Mouse (Mus musculus) intestine, embryonic 16.5 days (tissue): ENCODE measurements around the gene Gnao1. TPM values are rescaled to one million over a fixed set of nuclear protein-coding genes. Genes with fewer than 3 reads are reported as not detected.

Experiments
- ATAC-seq: fragments of 200-750 bp; cut with Nextera tagmentation; 2 replicates; pipeline ENCODE4 v1.8.0; 2017; ENCODE audit warnings: moderate TSS enrichment, moderate library complexity
- H3K27ac ChIP-seq: fragments of 300-500 bp; sonication (generic); 2 replicates; pipeline ENCODE4 v1.5.1; 2014; ENCODE audit warnings: mild to moderate bottlenecking, low read length
- H3K27me3 ChIP-seq: fragments of 300-500 bp; sonication (generic); replicated peaks from 2 replicates; pipeline ENCODE4 v1.6.1; 2014; ENCODE audit warnings: low read length, control low read depth, mixed read lengths; ENCODE audit not compliant: control insufficient read depth, insufficient read depth
- H3K36me3 ChIP-seq: fragments of 300-500 bp; sonication (generic); 2 replicates; pipeline ENCODE4 v1.6.1; 2014; ENCODE audit warnings: low read length, control low read depth; ENCODE audit not compliant: control insufficient read depth, insufficient read depth
- H3K4me1 ChIP-seq: fragments of 300-500 bp; sonication (generic); 2 replicates; pipeline ENCODE4 v1.6.1; 2014; ENCODE audit warnings: low read length, control low read depth, mixed read lengths; ENCODE audit not compliant: control insufficient read depth, insufficient read depth
- H3K4me2 ChIP-seq: fragments of 300-500 bp; sonication (generic); 2 replicates; pipeline ENCODE4 v1.6.1; 2014; ENCODE audit warnings: low read depth, low read length, control low read depth
- H3K4me3 ChIP-seq: fragments of 300-500 bp; sonication (generic); 2 replicates; pipeline ENCODE4 v1.5.1; 2014; ENCODE audit warnings: mild to moderate bottlenecking, low read length
- H3K9ac ChIP-seq: fragments of 300-500 bp; sonication (generic); 2 replicates; pipeline ENCODE4 v1.6.1; 2014; ENCODE audit warnings: low read depth, low read length
- H3K9me3 ChIP-seq: fragments of 300-500 bp; sonication (generic); 2 replicates; pipeline ENCODE4 v1.6.1; 2016; ENCODE audit warnings: low read length, control low read depth; ENCODE audit not compliant: control insufficient read depth
- WGBS: fragments of 180-500 bp; shearing (Covaris S2); extraction: QIAGEN DNeasy Blood & Tissue Kit; methylation state at CpG from one replicate; pipeline ENCODE4 v1.1.7; 2014; 5-methylcytosine and 5-hydroxymethylcytosine counted together
- polyA plus RNA-seq: library from polyadenylated mRNA; unstranded; fragments of >200 nt; fragmentation: Nextera tagmentation; extraction: Ambion mirVana; gene quantifications from 2 replicates; pipeline ENCODE4 v1.2.1, GENCODE M21; 2015

Gnao1 gene
- polyA plus RNA-seq, 1 experiment from 2014 or later: 10.6 TPM

- Histone ChIP-seq H3K27ac (no peak overlapping the region), H3K4me2 (no peak overlapping the region), H3K9ac (no peak overlapping the region), H3K36me3 (peaks cover 31% of the 10 kb centered on the region), H3K4me3 (no peak overlapping the region), H3K4me1 (peaks cover 10% of the 10 kb centered on the region; the same call in 1 of the 2 replicates), H3K27me3 (no peaks in the 10 kb centered on the region), H3K9me3 (no peaks in the 10 kb centered on the region)
- 80% methylated on average over 14 of the region's 14 CpGs for WGBS
- no peak for ATAC-seq
Observed at GRCm38 (mm10) chr8:93972971-93973734, 163.4 kb downstream of the Gnao1 start.

DNA sequence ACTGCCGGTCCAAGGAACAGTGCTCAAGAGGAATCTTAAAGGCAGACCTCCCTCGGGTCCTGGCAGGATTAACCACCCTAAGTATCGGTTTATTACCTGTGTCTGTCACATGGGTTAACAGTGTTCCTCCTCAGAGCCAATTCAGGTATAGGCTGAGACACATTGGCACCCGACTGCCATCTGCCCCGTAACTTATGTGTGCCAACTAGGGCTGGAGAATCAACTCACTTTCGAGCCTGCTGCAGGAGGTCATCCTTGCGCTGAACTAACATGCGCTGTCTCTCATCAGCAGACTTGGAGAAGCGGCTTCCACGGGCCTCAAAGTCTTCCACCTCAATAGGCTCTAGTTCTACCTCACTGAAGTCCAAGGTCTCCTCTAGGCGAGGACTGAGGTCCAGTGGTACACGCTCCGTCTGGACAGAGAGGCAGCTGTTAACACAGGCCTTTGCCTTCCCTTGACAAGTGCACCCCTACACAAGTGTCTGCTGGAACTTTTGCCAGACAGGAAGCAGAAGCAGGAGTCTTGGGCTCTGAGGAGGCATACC, 164.1 kb downstream of the Gnao1 start:
- H3K4me2 ChIP-seq: no peak overlapping the region
- H3K9ac ChIP-seq: no peak overlapping the region
- H3K9me3 ChIP-seq: no peaks in the 10 kb centered on the region
- 91% methylated on average over 13 of the region's 13 CpGs for WGBS
- ATAC-seq: peak; percentile 19; the same call in 1 of the 2 replicates
- H3K27me3 ChIP-seq: no peaks in the 10 kb centered on the region
- peaks cover 10% of the 10 kb centered on the region; the same call in 1 of the 2 replicates for H3K4me1 ChIP-seq
- H3K27ac ChIP-seq: peak overlapping the region; percentile 81
- peaks cover 34% of the 10 kb centered on the region for H3K36me3 ChIP-seq
- H3K4me3 ChIP-seq: no peak overlapping the region

GRCm38 (mm10) chr8:93974602-93975186, 164.9 kb downstream of the Gnao1 start:
- ATAC-seq: peak; percentile 80
- Histone ChIP-seq H3K27ac (peak overlapping the region; percentile 81), H3K9ac (no peak overlapping the region; the same call in 1 of the 2 replicates), H3K27me3 (no peaks in the 10 kb centered on the region), H3K4me3 (no peak overlapping the region), H3K4me2 (no peak overlapping the region), H3K36me3 (peaks cover 34% of the 10 kb centered on the region), H3K9me3 (no peaks in the 10 kb centered on the region), H3K4me1 (peaks cover 10% of the 10 kb centered on the region; the same call in 1 of the 2 replicates)
- 64% methylated on average over 11 of the region's 11 CpGs for WGBS

DNA sequence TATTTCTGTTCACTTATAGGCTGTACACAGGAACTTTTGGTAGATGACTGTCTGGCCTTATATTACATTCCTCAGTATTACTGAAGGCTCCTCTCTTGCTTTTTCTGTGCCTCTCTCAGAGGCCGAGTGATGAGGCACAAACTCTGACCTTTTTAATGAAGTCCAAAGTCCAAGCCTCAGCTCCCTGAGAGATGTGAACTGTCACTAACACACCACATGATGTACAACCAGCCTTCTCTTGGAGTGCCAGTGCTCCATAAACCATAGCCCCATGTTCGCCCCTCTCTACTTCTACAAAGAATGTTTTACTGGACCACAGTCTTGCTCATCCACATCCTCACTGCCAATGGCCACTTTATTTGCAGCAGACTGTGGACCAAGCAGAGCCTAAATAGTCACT, 165.6 kb downstream of the Gnao1 start:
- Histone ChIP-seq H3K27ac (peak overlapping the region; percentile 78), H3K4me2 (no peak overlapping the region), H3K9ac (no peak overlapping the region), H3K4me3 (no peak overlapping the region), H3K27me3 (no peaks in the 10 kb centered on the region), H3K36me3 (peaks cover 32% of the 10 kb centered on the region), H3K9me3 (no peaks in the 10 kb centered on the region), H3K4me1 (peaks cover 10% of the 10 kb centered on the region; the same call in 1 of the 2 replicates)
- 80% methylated on average over 2 of the region's 2 CpGs for WGBS
- ATAC-seq: peak; percentile 38

GRCm38 (mm10) chr8:93976446-93977211, 166.9 kb downstream of the Gnao1 start:
- no peaks in the 10 kb centered on the region for H3K9me3 ChIP-seq
- H3K9ac ChIP-seq: no peak overlapping the region
- peaks cover 10% of the 10 kb centered on the region; the same call in 1 of the 2 replicates for H3K4me1 ChIP-seq
- H3K36me3 ChIP-seq: peaks cover 37% of the 10 kb centered on the region
- no peak overlapping the region for H3K4me2 ChIP-seq
- 90% methylated on average over 6 of the region's 6 CpGs for WGBS
- no peak overlapping the region for H3K4me3 ChIP-seq
- H3K27ac ChIP-seq: 0 out of 2 replicates have a peak overlapping the region, but pooled peaks have one; percentile 11
- ATAC-seq: peak; percentile 32
- no peaks in the 10 kb centered on the region for H3K27me3 ChIP-seq

DNA sequence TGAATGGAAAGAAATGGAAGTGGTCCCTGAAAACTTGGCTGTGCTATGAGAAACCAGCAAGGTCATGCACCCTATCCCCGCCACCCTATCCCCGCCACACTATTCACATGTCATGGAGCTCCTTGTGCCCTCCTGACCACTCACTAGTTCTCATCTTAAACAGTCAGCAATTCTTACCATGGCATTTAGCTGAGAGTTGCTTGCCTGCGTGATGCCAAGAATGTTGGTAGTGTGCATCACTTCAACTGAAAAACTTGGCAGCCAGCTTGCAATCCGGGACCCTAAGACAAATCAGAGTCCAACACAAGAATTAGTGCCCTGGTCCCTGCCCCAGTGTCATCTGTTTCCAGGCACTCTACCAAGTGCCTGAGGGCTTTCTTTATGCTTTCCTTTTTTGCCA, 170.4 kb downstream of the Gnao1 start:
- H3K36me3 ChIP-seq: peaks cover 30% of the 10 kb centered on the region
- H3K4me1 ChIP-seq: peaks cover 5% of the 10 kb centered on the region; the same call in 1 of the 2 replicates
- no peak overlapping the region for H3K4me3 ChIP-seq
- no peak for ATAC-seq
- H3K27me3 ChIP-seq: no peaks in the 10 kb centered on the region
- H3K9ac ChIP-seq: no peak overlapping the region
- no peaks in the 10 kb centered on the region for H3K9me3 ChIP-seq
- H3K4me2 ChIP-seq: no peak overlapping the region
- WGBS: 92% methylated on average over 4 of the region's 4 CpGs
- no peak overlapping the region for H3K27ac ChIP-seq

GRCm38 (mm10) chr8:93981679-93982215, 172.0 kb downstream of the Gnao1 start:
- Histone ChIP-seq H3K36me3 (peaks cover 25% of the 10 kb centered on the region), H3K4me1 (no peaks in the 10 kb centered on the region), H3K27ac (no peak overlapping the region), H3K27me3 (no peaks in the 10 kb centered on the region), H3K4me3 (no peak overlapping the region), H3K4me2 (no peak overlapping the region), H3K9me3 (no peaks in the 10 kb centered on the region), H3K9ac (no peak overlapping the region)
- no peak for ATAC-seq
- WGBS: 92% methylated on average over 5 of the region's 5 CpGs

- H3K27me3 ChIP-seq: no peaks in the 10 kb centered on the region
- H3K4me1 ChIP-seq: no peaks in the 10 kb centered on the region
- no peak overlapping the region for H3K4me2 ChIP-seq
- ATAC-seq: no peak
- H3K9me3 ChIP-seq: no peaks in the 10 kb centered on the region
- 75% methylated on average over 3 of the region's 3 CpGs for WGBS
- H3K27ac ChIP-seq: no peak overlapping the region
- H3K36me3 ChIP-seq: peaks cover 19% of the 10 kb centered on the region
- H3K4me3 ChIP-seq: no peak overlapping the region
- H3K9ac ChIP-seq: no peak overlapping the region
Observed at GRCm38 (mm10) chr8:93983827-93984226, 174.1 kb downstream of the Gnao1 start.

DNA sequence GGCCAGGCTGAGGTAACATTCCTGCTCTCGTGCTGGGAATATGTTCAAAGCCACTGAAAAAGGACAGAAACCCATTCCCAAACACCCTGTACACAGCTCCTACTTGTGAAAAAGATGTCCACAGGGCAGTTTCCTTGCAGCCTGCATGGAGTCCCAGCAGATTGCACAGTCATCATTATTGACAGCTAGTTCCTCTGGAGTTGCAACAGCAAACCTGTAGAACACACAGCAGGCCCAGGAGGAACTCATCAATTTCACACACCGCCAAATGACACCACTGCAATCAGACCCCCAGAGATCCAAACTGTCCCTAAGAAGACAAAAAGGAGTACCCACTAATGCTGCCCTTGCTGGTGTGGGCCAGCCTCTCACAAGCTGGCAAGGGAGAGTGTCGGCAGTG, 175.0 kb downstream of the Gnao1 start:
- Histone ChIP-seq H3K4me2 (no peak overlapping the region), H3K9me3 (no peaks in the 10 kb centered on the region), H3K4me3 (no peak overlapping the region), H3K36me3 (peaks cover 19% of the 10 kb centered on the region), H3K4me1 (no peaks in the 10 kb centered on the region), H3K27ac (no peak overlapping the region), H3K9ac (no peak overlapping the region), H3K27me3 (no peaks in the 10 kb centered on the region)
- 84% methylated on average over 3 of the region's 3 CpGs for WGBS
- no peak for ATAC-seq
